Mouse (Mus musculus) testis, adult 2 months (tissue): Measurements from ENCODE around the gene Lrch1. TPM values are rescaled to one million over a fixed set of nuclear protein-coding genes. Genes with fewer than 3 reads are reported as not detected.

ENCODE experiments used
- H3K27ac ChIP-seq: fragments of 200-500 bp; 2 replicates; pipeline ENCODE4 v1.5.1; 2012; ENCODE audit warnings: low read depth, low read length; ENCODE audit not compliant: control insufficient read depth, insufficient read depth
- H3K27me3 ChIP-seq: fragments of 200-500 bp; 2 replicates; pipeline ENCODE4 v1.6.1; 2012; ENCODE audit warnings: mild to moderate bottlenecking, low read length, moderate library complexity; ENCODE audit not compliant: control insufficient read depth, insufficient read depth
- H3K36me3 ChIP-seq: fragments of 200-500 bp; 2 replicates; pipeline ENCODE4 v1.6.1; 2012; ENCODE audit warnings: mild to moderate bottlenecking, low read length; ENCODE audit not compliant: control insufficient read depth, insufficient read depth
- H3K4me1 ChIP-seq: fragments of 200-500 bp; 2 replicates; pipeline ENCODE4 v1.6.1; 2012; ENCODE audit warnings: low read length; ENCODE audit not compliant: control insufficient read depth, insufficient read depth
- H3K4me3 ChIP-seq: fragments of 200-500 bp; 2 replicates; pipeline ENCODE4 v1.5.1; 2012; ENCODE audit warnings: low read depth, mild to moderate bottlenecking, low read length, moderate library complexity, mixed read lengths; ENCODE audit not compliant: control insufficient read depth
- CTCF ChIP-seq: fragments of 200-500 bp; IDR thresholded peaks from 2 replicates; pipeline ENCODE4 v1.5.1; 2012; ENCODE audit warnings: low read depth, mild to moderate bottlenecking, inconsistent platforms, low read length, moderate library complexity; ENCODE audit not compliant: control insufficient read depth, insufficient read depth, insufficient replicate concordance
- POLR2A ChIP-seq: fragments of 200-500 bp; IDR thresholded peaks from 2 replicates; pipeline ENCODE4 v1.6.1; 2012; ENCODE audit warnings: low read depth, mild to moderate bottlenecking, inconsistent platforms, low read length, moderate library complexity; ENCODE audit not compliant: control insufficient read depth
- polyA plus RNA-seq: library from polyadenylated mRNA; depleted of rRNA; stranded (reverse); fragments of >200 nt; gene quantifications from 2 replicates; pipeline ENCODE4 v1.2.3, GENCODE M21; 2012

The Lrch1 gene
- polyA plus RNA-seq, 1 experiment: 1.6 TPM

GRCm38 (mm10) chr14:74871220-74871619 lies 76.5 kb downstream of the Lrch1 start:
- Histone ChIP-seq H3K27ac (no peak overlapping the region), H3K27me3 (no peaks in the 10 kb centered on the region), H3K36me3 (no peaks in the 10 kb centered on the region), H3K4me3 (no peak overlapping the region), H3K4me1 (peaks cover 2% of the 10 kb centered on the region)
- TF ChIP-seq CTCF: no peak
- no peak for TF ChIP-seq POLR2A

GRCm38 (mm10) chr14:74868902-74869230 lies 78.8 kb downstream of the Lrch1 start:
- TF ChIP-seq POLR2A (no peak), CTCF (no peak)
- Histone ChIP-seq H3K27ac (no peak overlapping the region), H3K4me1 (peaks cover 2% of the 10 kb centered on the region)

GRCm38 (mm10) chr14:74868188-74868901 lies 79.3 kb downstream of the Lrch1 start:
- Histone ChIP-seq H3K27ac (no peak overlapping the region), H3K4me3 (no peak overlapping the region), H3K36me3 (no peaks in the 10 kb centered on the region), H3K27me3 (no peaks in the 10 kb centered on the region), H3K4me1 (peaks cover 2% of the 10 kb centered on the region)
- TF ChIP-seq CTCF (no peak), POLR2A (no peak)

More at GRCm38 (mm10) chr14:74868902-74869230, 78.8 kb downstream of the Lrch1 start:
- no peaks in the 10 kb centered on the region for H3K36me3 ChIP-seq
- H3K4me3 ChIP-seq: no peak overlapping the region
- no peaks in the 10 kb centered on the region for H3K27me3 ChIP-seq

GRCm38 (mm10) chr14:74867076-74868042 lies 80.3 kb downstream of the Lrch1 start:
- Histone ChIP-seq H3K27me3 (no peaks in the 10 kb centered on the region), H3K36me3 (no peaks in the 10 kb centered on the region), H3K4me1 (peaks cover 2% of the 10 kb centered on the region), H3K4me3 (no peak overlapping the region), H3K27ac (no peak overlapping the region)
- TF ChIP-seq CTCF: no peak
- TF ChIP-seq POLR2A: no peak

GRCm38 (mm10) chr14:74865738-74866137 lies 81.9 kb downstream of the Lrch1 start:
- Histone ChIP-seq H3K4me1 (peaks cover 2% of the 10 kb centered on the region; the same call in 1 of the 2 replicates), H3K27ac (no peak overlapping the region), H3K27me3 (no peaks in the 10 kb centered on the region), H3K4me3 (no peak overlapping the region), H3K36me3 (no peaks in the 10 kb centered on the region)
- no peak for TF ChIP-seq POLR2A
- no peak for TF ChIP-seq CTCF

- H3K4me3 ChIP-seq: no peak overlapping the region
- no peaks in the 10 kb centered on the region for H3K36me3 ChIP-seq
- H3K27ac ChIP-seq: no peak overlapping the region
- peaks cover 2% of the 10 kb centered on the region; the same call in 1 of the 2 replicates for H3K4me1 ChIP-seq
- TF ChIP-seq CTCF: no peak
- no peak for TF ChIP-seq POLR2A
- H3K27me3 ChIP-seq: no peaks in the 10 kb centered on the region
Observed at GRCm38 (mm10) chr14:74864805-74865483, 82.7 kb downstream of the Lrch1 start.

- H3K4me1 ChIP-seq: no peaks in the 10 kb centered on the region
- H3K27ac ChIP-seq: no peak overlapping the region
- TF ChIP-seq POLR2A (no peak), CTCF (no peak)
- no peaks in the 10 kb centered on the region for H3K27me3 ChIP-seq
- H3K4me3 ChIP-seq: no peak overlapping the region
- H3K36me3 ChIP-seq: no peaks in the 10 kb centered on the region
Observed at GRCm38 (mm10) chr14:74861456-74861855, 86.2 kb downstream of the Lrch1 start.
